Mouse (Mus musculus) MEL (cell line): ENCODE data around the gene Carnmt1. TPM values are rescaled to one million over a fixed set of nuclear protein-coding genes. Genes with fewer than 3 reads are reported as not detected.

Experiments used
- DNase-seq: peaks from one replicate; pipeline ENCODE4 v3.0.0; 2011; ENCODE audit warnings: low read depth, low spot score
- H3K27ac ChIP-seq: 2 replicates; pipeline ENCODE4 v1.5.1; 2012; ENCODE audit warnings: low read depth, mild to moderate bottlenecking, control low read depth, low read length, moderate library complexity; ENCODE audit not compliant: control insufficient read depth
- H3K27me3 ChIP-seq, 2 experiments: fragments of 150-350 bp in 1 of 2; sonication (generic) in 1 of 2; 2 replicates each; pipeline ENCODE4 v1.6.1; 2012; ENCODE audit warnings: low read length in 2 of 2, mild to moderate bottlenecking in 2 of 2, improper control_type of control experiment in 1 of 2, moderate library complexity in 1 of 2; ENCODE audit not compliant: insufficient read depth in 2 of 2, control insufficient read depth in 1 of 2
- H3K36me3 ChIP-seq, 2 experiments: 2 replicates each; pipeline ENCODE4 v1.6.1; 2012 to 2014; ENCODE audit warnings: low read length in 2 of 2, improper control_type of control experiment in 1 of 2, inconsistent platforms in 1 of 2, mild to moderate bottlenecking in 1 of 2; ENCODE audit not compliant: insufficient read depth in 2 of 2, control insufficient read depth in 1 of 2
- H3K4me1 ChIP-seq, 2 experiments: fragments of 150-350 bp in 1 of 2; sonication (generic) in 1 of 2; 2 replicates each; pipeline ENCODE4 v1.6.1; 2012; ENCODE audit warnings: low read length in 2 of 2, improper control_type of control experiment in 1 of 2, mild to moderate bottlenecking in 1 of 2; ENCODE audit not compliant: insufficient read depth in 2 of 2, control insufficient read depth in 1 of 2
- H3K4me3 ChIP-seq, 2 experiments: fragments of 150-350 bp in 1 of 2; sonication (generic) in 1 of 2; 2 replicates each; pipeline ENCODE4 v1.5.1; 2012; ENCODE audit warnings: low read depth in 2 of 2, low read length in 2 of 2, mild to moderate bottlenecking in 2 of 2, moderate library complexity in 2 of 2, control low read depth in 1 of 2, improper control_type of control experiment in 1 of 2; ENCODE audit not compliant: control insufficient read depth in 1 of 2, insufficient read depth in 1 of 2
- H3K79me2 ChIP-seq: 2 replicates; pipeline ENCODE4 v1.6.1; 2012; ENCODE audit warnings: mild to moderate bottlenecking, low read length, moderate library complexity; ENCODE audit not compliant: control insufficient read depth, poor library complexity, insufficient read depth
- H3K9ac ChIP-seq: 2 replicates; pipeline ENCODE4 v1.6.1; 2012; ENCODE audit warnings: low read depth, mild to moderate bottlenecking, control low read depth, low read length, moderate library complexity; ENCODE audit not compliant: control insufficient read depth, poor library complexity, severe bottlenecking
- H3K9me3 ChIP-seq: fragments of 150-350 bp; sonication (generic); replicated peaks from 2 replicates; pipeline ENCODE4 v1.6.1; 2012; ENCODE audit warnings: mild to moderate bottlenecking, low read length, improper control_type of control experiment, moderate library complexity; ENCODE audit not compliant: insufficient read depth
- BHLHE40 ChIP-seq: IDR thresholded peaks from 2 replicates; pipeline ENCODE4 v1.6.1; 2012; ENCODE audit warnings: low read depth, mild to moderate bottlenecking, inconsistent platforms, low read length, improper control_type of control experiment, borderline replicate concordance
- CHD1 ChIP-seq: IDR thresholded peaks from 2 replicates; pipeline ENCODE4 v1.6.1; 2012; ENCODE audit warnings: low read depth, mild to moderate bottlenecking, inconsistent platforms, low read length, improper control_type of control experiment
- CHD2 ChIP-seq: IDR thresholded peaks from 2 replicates; pipeline ENCODE4 v1.6.1; 2011; ENCODE audit warnings: low read length, improper control_type of control experiment
- CTCF ChIP-seq, 3 experiments: IDR thresholded peaks in 2 of 3; conservative IDR thresholded peaks in 1 of 3; 2 replicates each; pipeline ENCODE4 v1.5.1; 2011 to 2012; ENCODE audit warnings: low read length in 3 of 3, low read depth in 2 of 3, mild to moderate bottlenecking in 2 of 3, improper control_type of control experiment in 1 of 3, inconsistent platforms in 1 of 3, mixed read lengths in 1 of 3, moderate library complexity in 1 of 3; ENCODE audit not compliant: control insufficient read depth in 1 of 3, insufficient read depth in 1 of 3, poor library complexity in 1 of 3, severe bottlenecking in 1 of 3
- ELF1 ChIP-seq: IDR thresholded peaks from 2 replicates; pipeline ENCODE4 v1.6.1; 2014; ENCODE audit warnings: low read depth, mild to moderate bottlenecking, inconsistent platforms, low read length, improper control_type of control experiment, moderate library complexity
- ETS1 ChIP-seq: IDR thresholded peaks from 2 replicates; pipeline ENCODE4 v1.6.1; 2012; ENCODE audit warnings: low read depth, mild to moderate bottlenecking, inconsistent platforms, low read length, improper control_type of control experiment, moderate library complexity
- GATA1 ChIP-seq: IDR thresholded peaks from 2 replicates; pipeline ENCODE4 v1.6.1; 2011; ENCODE audit warnings: low read depth, low read length, improper control_type of control experiment
- HCFC1 ChIP-seq: IDR thresholded peaks from 2 replicates; pipeline ENCODE4 v1.6.1; 2012; ENCODE audit warnings: low read depth, mild to moderate bottlenecking, inconsistent platforms, low read length, improper control_type of control experiment, moderate library complexity
- JUND ChIP-seq: IDR thresholded peaks from 2 replicates; pipeline ENCODE4 v1.6.1; 2011; ENCODE audit warnings: low read depth, mild to moderate bottlenecking, improper control_type of control experiment, low read length
- KAT2A ChIP-seq: conservative IDR thresholded peaks from 2 replicates; pipeline ENCODE4 v1.6.1; 2012; ENCODE audit warnings: low read depth, low read length, improper control_type of control experiment, inconsistent platforms
- MAX ChIP-seq: IDR thresholded peaks from 2 replicates; pipeline ENCODE4 v1.6.1; 2011; ENCODE audit warnings: low read length, improper control_type of control experiment
- MAZ ChIP-seq: IDR thresholded peaks from 2 replicates; pipeline ENCODE4 v1.6.1; 2012; ENCODE audit warnings: low read depth, mild to moderate bottlenecking, inconsistent platforms, low read length, improper control_type of control experiment
- MEF2A ChIP-seq: IDR thresholded peaks from 2 replicates; pipeline ENCODE4 v1.6.1; 2014; ENCODE audit warnings: low read depth, mild to moderate bottlenecking, inconsistent platforms, low read length, improper control_type of control experiment; ENCODE audit not compliant: poor library complexity, insufficient replicate concordance, severe bottlenecking; ENCODE audit errors: extremely low read depth
- MXI1 ChIP-seq: IDR thresholded peaks from 2 replicates; pipeline ENCODE4 v1.6.1; 2011; ENCODE audit warnings: mild to moderate bottlenecking, low read depth, low read length, improper control_type of control experiment
- MYB ChIP-seq: IDR thresholded peaks from 2 replicates; pipeline ENCODE4 v1.6.1; 2011; ENCODE audit warnings: mild to moderate bottlenecking, low read depth, low read length, improper control_type of control experiment
- MYC ChIP-seq: IDR thresholded peaks from 2 replicates; pipeline ENCODE4 v1.6.1; 2011; ENCODE audit warnings: low read depth, mild to moderate bottlenecking, low read length, improper control_type of control experiment, moderate library complexity
- NELFE ChIP-seq: IDR thresholded peaks from 2 replicates; pipeline ENCODE4 v1.6.1; 2011; ENCODE audit warnings: low read depth, low read length, improper control_type of control experiment
- NRF1 ChIP-seq: IDR thresholded peaks from 2 replicates; pipeline ENCODE4 v1.6.1; 2014; ENCODE audit warnings: low read depth, mild to moderate bottlenecking, inconsistent platforms, low read length, improper control_type of control experiment, moderate library complexity; ENCODE audit not compliant: poor library complexity, insufficient read depth, severe bottlenecking
- POLR2A ChIP-seq, 2 experiments: IDR thresholded peaks; 2 replicates each; pipeline ENCODE4 v1.6.1; 2011 to 2012; ENCODE audit warnings: low read length in 2 of 2, mild to moderate bottlenecking in 2 of 2, control low read depth in 1 of 2, improper control_type of control experiment in 1 of 2, low read depth in 1 of 2, moderate library complexity in 1 of 2; ENCODE audit not compliant: control insufficient read depth in 1 of 2, insufficient read depth in 1 of 2, poor library complexity in 1 of 2
- POLR2AphosphoS2 ChIP-seq: IDR thresholded peaks from 2 replicates; pipeline ENCODE4 v1.6.1; 2011; ENCODE audit warnings: low read length, improper control_type of control experiment
- POLR2AphosphoS5 ChIP-seq: IDR thresholded peaks from 2 replicates; pipeline ENCODE4 v1.6.1; 2012; ENCODE audit warnings: low read depth, borderline replicate concordance, mild to moderate bottlenecking, inconsistent platforms, low read length, moderate library complexity, mixed read lengths
- SIN3A ChIP-seq: IDR thresholded peaks from 2 replicates; pipeline ENCODE4 v1.6.1; 2012; ENCODE audit warnings: low read length, improper control_type of control experiment, inconsistent platforms
- SMC3 ChIP-seq: IDR thresholded peaks from 2 replicates; pipeline ENCODE4 v1.6.1; 2011; ENCODE audit warnings: low read depth, low read length, improper control_type of control experiment
- USF1 ChIP-seq: IDR thresholded peaks from 2 replicates; pipeline ENCODE4 v1.6.1; 2014; ENCODE audit warnings: low read depth, mild to moderate bottlenecking, inconsistent platforms, low read length, improper control_type of control experiment, moderate library complexity
- ZKSCAN1 ChIP-seq: IDR thresholded peaks from 2 replicates; pipeline ENCODE4 v1.6.1; 2012; ENCODE audit warnings: low read depth, mild to moderate bottlenecking, inconsistent platforms, low read length, improper control_type of control experiment, moderate library complexity
- ZMIZ1 ChIP-seq: IDR thresholded peaks from 2 replicates; pipeline ENCODE4 v1.6.1; 2012; ENCODE audit warnings: low read depth, mild to moderate bottlenecking, inconsistent platforms, low read length, improper control_type of control experiment, moderate library complexity
- polyA plus RNA-seq, 2 experiments: library from polyadenylated mRNA; stranded (reverse) in 1 of 2; unstranded in 1 of 2; fragments of >175 nt in 1 of 2; fragments of >200 nt in 1 of 2; gene quantifications; 2 replicates each; pipeline versions ENCODE4 v1.2.1 to v1.2.4; 2012; ENCODE audit warnings: low replicate concordance in 2 of 2, low read depth in 1 of 2; ENCODE audit not compliant: insufficient read length in 2 of 2, insufficient read depth in 1 of 2, missing spikeins in 1 of 2
- total RNA-seq: library from RNA; depleted of rRNA; stranded (reverse); fragments of 300-350 nt; gene quantifications from 2 replicates; pipeline ENCODE4 v1.2.3, GENCODE M21; 2012

The Carnmt1 gene
- total and polyA plus RNA-seq, 3 experiments, result 15.4 to 23.3 TPM; not detected in 1

GRCm38 (mm10) chr19:18655999-18656398 is 14.6 kb upstream of the Carnmt1 start:
- Histone ChIP-seq H3K9ac (no peak overlapping the region), H3K9me3 (no peaks in the 10 kb centered on the region)
- DNase-seq, result no peak
- no peak for TF ChIP-seq POLR2A (IDR thresholded peaks at IDR 0.05; ENCODE audit: control insufficient read depth in 1 of 2, insufficient read depth in 1 of 2, low read depth in 1 of 2, low read length in 2 of 2, poor library complexity in 1 of 2)
- TF ChIP-seq ETS1, result no peak
- TF ChIP-seq CHD1, result no peak
- no peak for TF ChIP-seq SIN3A
- no peak for TF ChIP-seq GATA1
- no peak for TF ChIP-seq MXI1
- no peak for TF ChIP-seq POLR2AphosphoS5
- no peak for TF ChIP-seq HCFC1
- no peak for TF ChIP-seq MEF2A
- no peak for TF ChIP-seq SMC3
- no peak for TF ChIP-seq MAZ
- TF ChIP-seq POLR2AphosphoS2, result no peak
- no peak for TF ChIP-seq CHD2
- no peak for TF ChIP-seq KAT2A
- no peak for TF ChIP-seq MAX
- no peak for TF ChIP-seq JUND
- TF ChIP-seq USF1, result no peak
- TF ChIP-seq CTCF (IDR thresholded peaks at IDR 0.05 in 2 of 3, conservative IDR thresholded peaks at IDR 0.05 in 1 of 3; ENCODE audit: control insufficient read depth in 1 of 3, insufficient read depth in 1 of 3, low read depth in 2 of 3, low read length in 3 of 3, poor library complexity in 1 of 3, severe bottlenecking in 1 of 3), result no peak
- no peak for TF ChIP-seq ELF1
- TF ChIP-seq ZMIZ1, result no peak
- TF ChIP-seq, all 39 proteins: peak for 0
- Histone ChIP-seq H3K36me3 (peaks cover 0 to 23% of the 10 kb centered on the region in 2 experiments; a peak in 2 of 4 replicates), H3K27me3 (no peaks in the 10 kb centered on the region), H3K27ac (no peak overlapping the region), H3K4me1 (peaks cover 15 to 20% of the 10 kb centered on the region in 2 experiments), H3K79me2 (no peaks in the 10 kb centered on the region), H3K4me3 (no peak overlapping the region)

GRCm38 (mm10) chr19:18658473-18658872 is 12.1 kb upstream of the Carnmt1 start:
- Histone ChIP-seq H3K4me1 (peaks cover 0 to 8% of the 10 kb centered on the region in 2 experiments; a peak in 1 of 4 replicates), H3K9me3 (no peaks in the 10 kb centered on the region), H3K4me3 (no peak overlapping the region), H3K9ac (no peak overlapping the region), H3K27me3 (no peaks in the 10 kb centered on the region), H3K79me2 (no peaks in the 10 kb centered on the region), H3K36me3 (peaks cover 0 to 4% of the 10 kb centered on the region in 2 experiments; a peak in 2 of 4 replicates), H3K27ac (no peak overlapping the region)
- TF ChIP-seq HCFC1, result no peak
- TF ChIP-seq NRF1, result no peak
- no peak for TF ChIP-seq ZKSCAN1
- no peak for TF ChIP-seq BHLHE40
- no peak for TF ChIP-seq MYC
- TF ChIP-seq MYB, result no peak
- no peak for TF ChIP-seq ELF1
- TF ChIP-seq MAX, result no peak
- TF ChIP-seq JUND, result no peak
- TF ChIP-seq NELFE, result no peak
- no peak for DNase-seq
